Mouse (Mus musculus) lung, postnatal 0 days (tissue): ENCODE measurements around the gene Arhgap25.

Source experiments
- CTCF ChIP-seq: IDR thresholded peaks from 2 replicates; pipeline ENCODE4 v1.5.1; 2016; ENCODE audit warnings: antibody characterized with exemption, mild to moderate bottlenecking
- EP300 ChIP-seq: IDR thresholded peaks from 2 replicates; pipeline ENCODE4 v1.6.1; 2016; ENCODE audit warnings: antibody characterized with exemption, mild to moderate bottlenecking, control low read depth

- TF ChIP-seq CTCF (no peak), EP300 (no peak)
These were observed 20.7 kb upstream of the Arhgap25 start for GRCm38 (mm10) chr6:87553724-87554123.
